Comparison of ENCODE assay signal across 12 mouse cellular contexts in the genomic region with DNA sequence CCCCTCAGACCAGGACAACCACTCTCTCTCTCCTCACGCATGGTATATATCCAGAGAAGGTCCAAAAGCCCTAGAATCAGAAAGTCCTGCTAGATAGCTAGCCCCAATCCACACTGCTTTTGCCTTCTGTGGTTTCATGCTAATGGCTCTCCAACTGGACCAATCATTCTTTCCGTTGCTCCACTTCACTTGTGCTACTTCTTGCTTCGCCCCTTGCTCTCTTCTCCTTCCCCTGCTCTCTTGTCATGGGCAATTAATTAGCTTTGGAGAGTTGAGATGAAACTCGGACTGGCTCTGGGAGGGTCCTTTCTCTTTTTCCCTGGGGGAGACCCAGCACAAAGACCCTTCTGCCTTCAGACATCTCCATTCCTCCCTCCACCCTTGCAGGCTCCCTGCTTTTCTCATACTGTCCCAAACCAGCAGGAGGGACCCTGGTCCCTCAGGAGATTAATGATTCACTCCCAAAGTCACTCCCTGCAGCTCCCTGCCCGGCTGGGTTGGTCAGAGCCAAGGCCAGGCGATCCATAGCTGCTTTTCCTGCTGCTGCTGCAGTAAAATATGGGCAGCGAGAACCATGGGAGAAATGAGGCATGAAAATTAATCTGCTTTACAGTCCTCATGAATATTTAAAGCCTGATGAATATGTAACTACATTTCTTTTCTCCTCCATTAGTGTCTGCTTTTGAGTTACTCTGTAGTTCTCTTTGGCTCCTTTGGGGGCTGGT.
A peak's percentile ranks its signal among the peaks of the same experiment; 100 is the strongest.
DNase-seq lines count a peak whose midpoint lies in the region; ATAC-seq and TF ChIP-seq lines count a peak whose summit lies in the region.
"Had no signal": no experiment of that assay in that cellular context is flagged by ENCODE, and none has a peak within 500 bp of the region (broad histone marks: within the 10 kb centered on the region; RNA-seq: fewer than 3 reads in every experiment).

No protein-coding gene starts in this region.

- no peaks in the 10 kb centered on the region for H3K27me3 ChIP-seq in Patski
- H3K27me3 ChIP-seq in forebrain, embryonic 16.5 days (replicated peaks; ENCODE audit: control insufficient read depth, insufficient read depth, low read length): no peaks in the 10 kb centered on the region
- H3K27me3 ChIP-seq in kidney, embryonic 14.5 days (ENCODE audit: control insufficient read depth, insufficient read depth, low read length): no peaks in the 10 kb centered on the region
- no peaks in the 10 kb centered on the region for H3K27me3 ChIP-seq in midbrain, embryonic 15.5 days (replicated peaks)

- H3K9ac ChIP-seq in forebrain, embryonic 16.5 days (replicated peaks; ENCODE audit: low read depth, low read length): peak overlapping the region; percentile 46; the same call in 1 of the 2 replicates
- no peak overlapping the region for H3K9ac ChIP-seq in kidney, embryonic 14.5 days (ENCODE audit: low read depth, low read length)
- H3K9ac ChIP-seq in midbrain, embryonic 15.5 days: no peak overlapping the region
- H3K9ac ChIP-seq: heart, embryonic 15.5 days had no signal

- in situ Hi-C loops in Patski (cut with MboI; ENCODE audit: low pct_unique_long_range_greater_than_20kb): no loop called here

- H3K4me2 ChIP-seq in forebrain, embryonic 16.5 days (ENCODE audit: low read length): peak overlapping the region; percentile 27
- H3K4me2 ChIP-seq in kidney, embryonic 14.5 days (replicated peaks; ENCODE audit: low read depth, low read length): no peak overlapping the region; the same call in 1 of the 2 replicates
- H3K4me2 ChIP-seq in midbrain, embryonic 15.5 days: peak overlapping the region; percentile 26
- H3K4me2 ChIP-seq: heart, embryonic 15.5 days had no signal

- 13% methylated on average over 7 of the region's 7 CpGs for WGBS in forebrain, embryonic 16.5 days
- 17% methylated on average over 7 of the region's 7 CpGs for WGBS in kidney, embryonic 14.5 days
- 15% methylated on average over 7 of the region's 7 CpGs for WGBS in midbrain, embryonic 15.5 days

- CTCF ChIA-PET in Patski (lab: Charles Lee): interaction anchor here (1.3 to 1.5 kb wide), 2 partner anchors 9 to 16 kb away, joined by 4 read pairs; no protein-coding TSS in a partner anchor

- no peak for DNase-seq in Patski (ENCODE audit: low read depth, low spot score)
- no peak for DNase-seq in frontal cortex, postnatal 36 days (ENCODE audit: low spot score in 2 of 2)
- no peak for DNase-seq in heart, adult 8-10 months (ENCODE audit: low spot score)
- DNase-seq in heart, postnatal 14 days: no peak
- DNase-seq: layer of hippocampus, adult 9-11 months had no signal

- peak overlapping the region; percentile 91 for H3K27ac ChIP-seq in forebrain, embryonic 16.5 days (ENCODE audit: low read length)
- peak overlapping the region; percentile 51; the same call in 1 of the 2 replicates for H3K27ac ChIP-seq in kidney, embryonic 14.5 days (ENCODE audit: low read depth, low read length)
- peak overlapping the region; percentile 80 for H3K27ac ChIP-seq in midbrain, embryonic 15.5 days
- H3K27ac ChIP-seq: heart, embryonic 15.5 days; macrophage had no signal

- TF ChIP-seq CTCF in Patski (IDR thresholded peaks at IDR 0.05): no peak

- H3K4me1 ChIP-seq in forebrain, embryonic 16.5 days (replicated peaks; ENCODE audit: control insufficient read depth, insufficient read depth, low read length): peaks cover 44% of the 10 kb centered on the region
- H3K4me1 ChIP-seq in kidney, embryonic 14.5 days (ENCODE audit: control insufficient read depth, insufficient read depth, low read length): peaks cover 15% of the 10 kb centered on the region; the same call in 1 of the 2 replicates
- peaks cover 39% of the 10 kb centered on the region for H3K4me1 ChIP-seq in midbrain, embryonic 15.5 days
- H3K4me1 ChIP-seq: heart, embryonic 15.5 days had no signal

- H3K9me3 ChIP-seq in forebrain, embryonic 16.5 days (ENCODE audit: control insufficient read depth, low read length): no peaks in the 10 kb centered on the region
- H3K9me3 ChIP-seq in kidney, embryonic 14.5 days (ENCODE audit: control insufficient read depth, low read length): 0 out of 2 replicates have a peak, but pooled peaks cover 3% of the 10 kb centered on the region
- no peaks in the 10 kb centered on the region for H3K9me3 ChIP-seq in midbrain, embryonic 15.5 days
- H3K9me3 ChIP-seq: heart, embryonic 15.5 days had no signal

- no peaks in the 10 kb centered on the region for H3K36me3 ChIP-seq in forebrain, embryonic 16.5 days (ENCODE audit: control insufficient read depth, insufficient read depth)
- no peaks in the 10 kb centered on the region for H3K36me3 ChIP-seq in kidney, embryonic 14.5 days (ENCODE audit: control insufficient read depth, insufficient read depth, low read length)
- no peaks in the 10 kb centered on the region for H3K36me3 ChIP-seq in midbrain, embryonic 15.5 days (replicated peaks)
- H3K36me3 ChIP-seq: heart, embryonic 15.5 days had no signal

- intact Hi-C loops in heart, postnatal 14 days (cut with DNase I): no loop called here

- POLR2A ChIA-PET in Patski (lab: Charles Lee): no interaction called here

- no peak overlapping the region for H3K4me3 ChIP-seq in forebrain, embryonic 16.5 days (replicated peaks; ENCODE audit: low read length)
- H3K4me3 ChIP-seq in kidney, embryonic 14.5 days (ENCODE audit: low read length): no peak overlapping the region
- H3K4me3 ChIP-seq in midbrain, embryonic 15.5 days: no peak overlapping the region
- H3K4me3 ChIP-seq: heart, embryonic 15.5 days had no signal

- peak; percentile 65 for ATAC-seq in Patski
- peak; percentile 65 for ATAC-seq in forebrain, embryonic 16.5 days
- ATAC-seq in kidney, embryonic 14.5 days (ENCODE audit: low FRiP score, low TSS enrichment): peak; percentile 78
- ATAC-seq in midbrain, embryonic 15.5 days (replicated peaks): peak; percentile 68
- ATAC-seq in activated CD4-positive, CD25-positive, alpha-beta regulatory T cell, adult 4 months: no peak
- ATAC-seq: CD4-positive, CD25-positive, alpha-beta regulatory T cell, adult 4 months had no signal
